Comparison of ENCODE assay signal across 20 mouse cellular contexts in genomic region chr19:20161502-20161901, GRCm38 (mm10).
"Had no signal": no experiment of that assay in that cellular context is flagged by ENCODE, and none has a peak within 500 bp of the region (broad histone marks: within the 10 kb centered on the region; RNA-seq: fewer than 3 reads in every experiment).

No protein-coding gene starts in this region.

- DNase-seq: cerebellum, adult 9-10 months; cerebellum, adult 9-11 months; cerebellum, postnatal 10 days; cerebellum, postnatal 14 days; cerebellum, postnatal 25 days; cerebellum, postnatal 36 days; embryo, embryonic 11 days; forebrain, postnatal 0 days; gastrocnemius, adult 2 months; gastrocnemius, postnatal 10 days; gastrocnemius, postnatal 14 days; gastrocnemius, postnatal 25 days; gastrocnemius, postnatal 36 days; heart, adult 11 months; heart, adult 18-20 months; heart, adult 2 months had no signal

- ATAC-seq: forebrain, embryonic 13.5 days; forebrain, embryonic 14.5 days; forebrain, embryonic 15.5 days; forebrain, embryonic 16.5 days; forebrain, postnatal 0 days had no signal
